In genomic region chr1:194623641-194624040, GRCm38 (mm10) we compare ENCODE assay signal across 14 mouse cellular contexts. TPM values are rescaled to one million over a fixed set of nuclear protein-coding genes. Genes with fewer than 3 reads are reported as not detected.
DNase-seq lines count a peak whose midpoint lies in the region; ATAC-seq and TF ChIP-seq lines count a peak whose summit lies in the region.
"Had no signal": no experiment of that assay in that cellular context is flagged by ENCODE, and none has a peak within 500 bp of the region (broad histone marks: within the 10 kb centered on the region; RNA-seq: fewer than 3 reads in every experiment).

No protein-coding gene starts in this region.

- WGBS in heart, adult 2 months: 86% methylated on average over 3 of the region's 3 CpGs
- 87% methylated on average over 3 of the region's 3 CpGs for WGBS in hindbrain, embryonic 10.5 days
- WGBS in midbrain, embryonic 12.5 days: 95% methylated on average over 3 of the region's 3 CpGs

- H3K4me1 ChIP-seq in heart, adult 2 months (ENCODE audit: control insufficient read depth, insufficient read depth, low read length): peaks cover 38% of the 10 kb centered on the region
- H3K4me1 ChIP-seq in brown adipose tissue, adult 24 weeks (ENCODE audit: control insufficient read depth, insufficient read depth, insufficient read length, low read length): peaks cover 41% of the 10 kb centered on the region
- H3K4me1 ChIP-seq in hindbrain, embryonic 10.5 days (replicated peaks): peaks cover 96% of the 10 kb centered on the region
- peaks cover 79% of the 10 kb centered on the region for H3K4me1 ChIP-seq in midbrain, embryonic 12.5 days

- no peaks in the 10 kb centered on the region for H3K9me3 ChIP-seq in hindbrain, embryonic 10.5 days
- no peaks in the 10 kb centered on the region for H3K9me3 ChIP-seq in midbrain, embryonic 12.5 days
- H3K9me3 ChIP-seq: heart, embryonic 12.5 days had no signal

- no peak for TF ChIP-seq POLR2A in heart, adult 2 months (IDR thresholded peaks at IDR 0.05; ENCODE audit: insufficient read depth, low read depth, low read length)

- peaks cover 35% of the 10 kb centered on the region for H3K36me3 ChIP-seq in heart, adult 2 months (ENCODE audit: control insufficient read depth, insufficient read depth, low read length)
- H3K36me3 ChIP-seq in hindbrain, embryonic 10.5 days: no peaks in the 10 kb centered on the region
- no peaks in the 10 kb centered on the region for H3K36me3 ChIP-seq in midbrain, embryonic 12.5 days
- H3K36me3 ChIP-seq: heart, embryonic 12.5 days had no signal

- 0 out of 2 replicates have a peak overlapping the region, but pooled peaks have one; percentile 4 for H3K4me3 ChIP-seq in heart, adult 2 months
- H3K4me3 ChIP-seq in brown adipose tissue, adult 24 weeks (ENCODE audit: insufficient read depth, low read depth, low read length): 0 out of 2 replicates have a peak overlapping the region, but pooled peaks have one; percentile 1
- H3K4me3 ChIP-seq in hindbrain, embryonic 10.5 days: peak overlapping the region; percentile 94
- H3K4me3 ChIP-seq in midbrain, embryonic 12.5 days: peak overlapping the region; percentile 85
- H3K4me3 ChIP-seq: heart, embryonic 12.5 days had no signal

- H3K4me2 ChIP-seq in midbrain, embryonic 12.5 days (replicated peaks): peak overlapping the region; percentile 87

- H3K27me3 ChIP-seq in heart, adult 2 months (ENCODE audit: control insufficient read depth, insufficient read depth, low read length): no peaks in the 10 kb centered on the region
- H3K27me3 ChIP-seq in hindbrain, embryonic 10.5 days (ENCODE audit: insufficient read depth, poor library complexity, severe bottlenecking): no peaks in the 10 kb centered on the region
- H3K27me3 ChIP-seq in midbrain, embryonic 12.5 days: peaks cover 11% of the 10 kb centered on the region
- H3K27me3 ChIP-seq: heart, embryonic 12.5 days had no signal

- no peak for TF ChIP-seq EP300 in heart, adult 2 months (IDR thresholded peaks at IDR 0.05; ENCODE audit: insufficient read depth, low read depth, low read length)

- peak overlapping the region; percentile 58 for H3K27ac ChIP-seq in heart, adult 2 months
- H3K27ac ChIP-seq in brown adipose tissue, adult 24 weeks (replicated peaks; ENCODE audit: low read depth, low read length): peak overlapping the region; percentile 47
- H3K27ac ChIP-seq in hindbrain, embryonic 10.5 days: peak overlapping the region; percentile 69
- H3K27ac ChIP-seq in midbrain, embryonic 12.5 days (replicated peaks): peak overlapping the region; percentile 20; the same call in 1 of the 2 replicates
- H3K27ac ChIP-seq: macrophage had no signal

- intact Hi-C loops in heart, adult 2 months (cut with DNase I): loop anchor here (2.0 to 10.0 kb wide), 3 partner anchors 19 to 331 kb away; no protein-coding TSS in a partner anchor
- intact Hi-C loops in heart, postnatal 14 days (cut with DNase I): loop anchor here (2.0 to 10.0 kb wide), 2 partner anchors 25 to 341 kb away; no protein-coding TSS in a partner anchor

- DNase-seq in heart, adult 2 months: no peak
- DNase-seq in heart, postnatal 14 days: no peak
- no peak for DNase-seq in hindbrain, embryonic 10.5 days (ENCODE audit: low spot score)
- no peak for DNase-seq in cerebellum, adult 9-11 months
- no peak for DNase-seq in embryo, embryonic 10.5 days (ENCODE audit: low spot score)
- DNase-seq: adrenal gland, postnatal 25 days; B cell, adult 2 months; cerebellum, adult 8-10 months; left cerebral cortex, postnatal 4 days had no signal

- H3K9ac ChIP-seq in heart, adult 2 months (ENCODE audit: low read depth, low read length): peak overlapping the region; percentile 19; the same call in 1 of the 2 replicates
- H3K9ac ChIP-seq in midbrain, embryonic 12.5 days (replicated peaks): no peak overlapping the region
- H3K9ac ChIP-seq: heart, embryonic 12.5 days had no signal

- TF ChIP-seq CTCF in heart, adult 2 months (IDR thresholded peaks at IDR 0.05): no peak

- H3K79me2 ChIP-seq in heart, adult 2 months (replicated peaks; ENCODE audit: control insufficient read depth, insufficient read depth, low read length): peaks cover 11% of the 10 kb centered on the region

- no peak for ATAC-seq in midbrain, embryonic 12.5 days (ENCODE audit: low FRiP score, low read depth)
- ATAC-seq in megakaryocyte progenitor cell, adult 5-6 weeks (replicated peaks; ENCODE audit: poor library complexity): no peak

RNA-seq across cellular contexts. Expression of gene Plxna2, which starts 5.6 kb away (rescaled TPM):
- 10 to 100 TPM; 22.6 to 30.6 TPM for total RNA-seq in heart, adult 2 months (2021)
- polyA plus RNA-seq in heart, adult 2 months (2012; rRNA removed): 9.8 and 16.7 TPM in 2 replicates
- total RNA-seq in heart, postnatal 14 days (2021): 10 to 100 TPM; 26.6 to 29.7 TPM
- polyA plus RNA-seq in brown adipose tissue, adult 24 weeks (2012; ENCODE audit: insufficient read depth, insufficient read length, missing spikeins): 5.0 and 6.0 TPM in 2 replicates
- polyA plus RNA-seq in hindbrain, embryonic 10.5 days (2016; fragmentation: Nextera tagmentation; extraction: Ambion mirVana): 17.5 and 23.9 TPM in 2 replicates
- polyA plus RNA-seq in midbrain, embryonic 12.5 days (2016; fragmentation: Nextera tagmentation; extraction: Ambion mirVana): 19.0 and 19.3 TPM in 2 replicates
- 0.39 and 0.72 TPM in 2 replicates for total RNA-seq in megakaryocyte progenitor cell, adult 5-6 weeks (2015)
- 0.17 and 0.34 TPM in 2 replicates for total RNA-seq in megakaryocyte progenitor cell, adult 5-6 weeks (2017)

Comparison
In these comparisons a context has a peak if more than half of its experiments do, and no peak if none do; other contexts are left out.
1. H3K4me3 ChIP-seq: peak in every context shown above with its lines; median percentile 94 in hindbrain, embryonic 10.5 days; 85 in midbrain, embryonic 12.5 days; 4 in heart, adult 2 months; 1 in brown adipose tissue, adult 24 weeks.